Mouse (Mus musculus) heart, embryonic 12.5 days (tissue): ENCODE results near the gene Bid. TPM values are rescaled to one million over a fixed set of nuclear protein-coding genes. Genes with fewer than 3 reads are reported as not detected.
A peak's percentile ranks its signal among the peaks of the same experiment; 100 is the strongest.
"Not testable (repeated sequence)": the region's sequence is repeated elsewhere in the genome, so short reads cannot be mapped to it uniquely, and the experiment has no call there.

Experiments
- ATAC-seq: fragments of 200-750 bp; cut with Nextera tagmentation; 2 replicates; pipeline ENCODE4 v1.8.0; 2017; ENCODE audit warnings: moderate TSS enrichment, moderate library complexity; ENCODE audit not compliant: insufficient number of reproducible peaks, low FRiP score
- H3K27ac ChIP-seq: fragments of 300-500 bp; sonication (generic); 2 replicates; pipeline ENCODE4 v1.5.1; 2016; ENCODE audit warnings: mild to moderate bottlenecking, moderate library complexity; ENCODE audit not compliant: poor library complexity, severe bottlenecking
- H3K27me3 ChIP-seq: fragments of 300-500 bp; sonication (generic); replicated peaks from 2 replicates; pipeline ENCODE4 v1.6.1; 2016; ENCODE audit warnings: mild to moderate bottlenecking, moderate library complexity
- H3K36me3 ChIP-seq: fragments of 300-500 bp; sonication (generic); 2 replicates; pipeline ENCODE4 v1.6.1; 2016; ENCODE audit warnings: mild to moderate bottlenecking, moderate library complexity
- H3K4me1 ChIP-seq: fragments of 300-500 bp; sonication (generic); replicated peaks from 2 replicates; pipeline ENCODE4 v1.6.1; 2016; ENCODE audit warnings: mild to moderate bottlenecking
- H3K4me2 ChIP-seq: fragments of 300-500 bp; sonication (generic); 2 replicates; pipeline ENCODE4 v1.6.1; 2016; ENCODE audit warnings: mild to moderate bottlenecking, moderate library complexity
- H3K4me3 ChIP-seq: fragments of 300-500 bp; sonication (generic); 2 replicates; pipeline ENCODE4 v1.5.1; 2016; ENCODE audit warnings: mild to moderate bottlenecking
- H3K9ac ChIP-seq: fragments of 300-500 bp; sonication (generic); 2 replicates; pipeline ENCODE4 v1.6.1; 2016; ENCODE audit warnings: mild to moderate bottlenecking, moderate library complexity
- H3K9me3 ChIP-seq: fragments of 300-500 bp; sonication (generic); replicated peaks from 2 replicates; pipeline ENCODE4 v1.6.1; 2016; ENCODE audit warnings: mild to moderate bottlenecking, moderate library complexity
- WGBS: fragments of 180-500 bp; shearing (Covaris S2); methylation state at CpG from one replicate; pipeline ENCODE4 v1.1.7; 2016; 5-methylcytosine and 5-hydroxymethylcytosine counted together
- polyA plus RNA-seq: library from polyadenylated mRNA; unstranded; fragments of >200 nt; fragmentation: Nextera tagmentation; extraction: Ambion mirVana; gene quantifications from 2 replicates; pipeline ENCODE4 v1.2.1, GENCODE M21; 2016

Gene Bid
- polyA plus RNA-seq, 1 experiment from 2014 or later = 10.3 TPM

DNA sequence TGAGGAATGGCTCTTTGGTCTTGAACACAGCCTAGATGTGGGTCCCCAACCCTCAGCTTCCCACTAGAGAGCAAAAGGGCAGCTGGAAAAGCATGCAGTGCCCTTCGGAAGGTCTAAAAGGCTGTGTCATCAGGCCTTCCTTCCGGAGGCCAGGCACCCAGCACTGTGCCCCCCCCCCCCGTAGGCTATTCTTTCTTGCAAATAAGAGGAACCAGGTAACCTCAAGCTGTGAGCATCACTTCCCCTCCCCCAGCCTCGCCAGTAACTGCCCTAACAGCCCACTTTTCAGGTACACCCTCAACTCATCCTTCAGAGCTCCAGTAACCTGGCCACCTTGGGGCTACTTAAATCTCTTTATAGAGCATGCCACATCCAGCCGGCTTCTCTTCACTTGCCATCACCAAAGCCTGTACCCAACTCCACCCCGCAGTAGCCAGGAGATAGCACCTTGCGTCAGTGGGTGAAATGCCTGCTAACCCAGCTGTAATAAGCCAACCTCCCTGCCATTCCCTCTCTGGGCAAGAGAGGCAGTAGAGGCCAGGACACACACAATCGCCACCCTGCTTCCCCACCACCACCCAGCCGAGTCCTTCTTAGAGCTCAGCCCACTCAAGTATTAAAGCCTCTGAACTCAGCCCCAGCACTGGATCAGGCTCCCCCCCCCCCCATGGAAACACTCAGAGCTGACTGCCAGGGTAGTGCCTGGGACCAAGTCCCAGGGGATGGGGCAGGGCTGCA is 1.6 kb downstream of the Bid start:
- Histone ChIP-seq H3K27ac (no peak overlapping the region), H3K4me2 (0 out of 2 replicates have a peak overlapping the region, but pooled peaks have one; percentile 9), H3K27me3 (no peaks in the 10 kb centered on the region), H3K4me3 (no peak overlapping the region), H3K4me1 (peaks cover 29% of the 10 kb centered on the region), H3K9me3 (no peaks in the 10 kb centered on the region), H3K9ac (no peak overlapping the region), H3K36me3 (no peaks in the 10 kb centered on the region)
- WGBS = 39% methylated on average over 9 of the region's 9 CpGs
- no peak for ATAC-seq

GRCm38 (mm10) chr6:120914533-120914910 is 2.1 kb downstream of the Bid start:
- Histone ChIP-seq H3K4me2 (no peak overlapping the region), H3K9ac (no peak overlapping the region), H3K36me3 (no peaks in the 10 kb centered on the region), H3K27me3 (no peaks in the 10 kb centered on the region), H3K4me1 (peaks cover 29% of the 10 kb centered on the region), H3K9me3 (no peaks in the 10 kb centered on the region), H3K4me3 (no peak overlapping the region), H3K27ac (no peak overlapping the region)
- ATAC-seq = no peak
- WGBS = 68% methylated on average over 4 of the region's 4 CpGs

DNA sequence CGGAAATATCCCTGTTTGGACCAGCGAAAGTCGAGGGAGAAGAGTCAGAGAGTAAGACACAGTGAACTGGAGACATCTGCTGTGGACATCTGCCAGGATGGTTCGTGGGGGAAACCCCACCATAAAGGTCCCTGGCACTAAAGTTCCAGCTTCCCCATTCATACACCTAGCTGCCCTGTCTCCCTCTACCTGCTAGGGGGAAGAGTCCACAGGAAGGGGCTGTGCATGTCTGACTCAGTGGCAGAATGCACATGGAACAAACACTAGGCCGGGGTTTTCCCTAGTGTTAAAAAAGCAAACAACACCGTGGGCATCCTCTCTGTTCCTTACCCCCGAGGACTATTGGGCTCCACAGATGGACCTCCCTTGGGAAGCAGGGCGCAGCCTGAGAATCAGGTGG is 2.9 kb downstream of the Bid start:
- H3K36me3 ChIP-seq = no peaks in the 10 kb centered on the region
- no peak overlapping the region for H3K4me2 ChIP-seq
- ATAC-seq = no peak
- no peaks in the 10 kb centered on the region for H3K9me3 ChIP-seq
- no peak overlapping the region for H3K9ac ChIP-seq
- H3K4me1 ChIP-seq = peaks cover 29% of the 10 kb centered on the region
- H3K4me3 ChIP-seq = no peak overlapping the region
- H3K27me3 ChIP-seq = no peaks in the 10 kb centered on the region
- no peak overlapping the region for H3K27ac ChIP-seq
- WGBS = 83% methylated on average over 8 of the region's 8 CpGs

DNA sequence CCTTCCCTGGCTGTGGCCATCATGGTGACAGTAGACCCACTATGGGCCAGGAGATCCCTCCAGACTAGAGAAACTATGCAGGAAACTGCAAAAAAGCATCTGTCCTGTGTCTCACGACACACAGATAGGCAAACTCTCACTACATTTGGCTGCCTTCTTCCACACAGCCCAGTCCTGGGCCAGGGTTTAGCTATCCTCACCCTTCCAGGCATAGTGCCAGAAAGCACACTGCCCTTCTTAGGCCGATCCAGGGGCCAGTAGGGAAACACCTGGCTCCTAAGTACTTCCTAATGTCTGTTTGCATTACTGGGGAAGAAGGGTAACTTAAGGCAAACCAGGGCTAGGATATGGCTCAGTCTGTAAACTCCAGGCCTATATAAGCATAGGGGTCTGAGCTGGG is 3.7 kb downstream of the Bid start:
- 36% methylated on average over 2 of the region's 2 CpGs for WGBS
- no peak overlapping the region for H3K9ac ChIP-seq
- no peaks in the 10 kb centered on the region for H3K9me3 ChIP-seq
- H3K4me2 ChIP-seq = no peak overlapping the region
- H3K4me3 ChIP-seq = no peak overlapping the region
- H3K36me3 ChIP-seq = no peaks in the 10 kb centered on the region
- peaks cover 29% of the 10 kb centered on the region for H3K4me1 ChIP-seq
- no peaks in the 10 kb centered on the region for H3K27me3 ChIP-seq
- ATAC-seq = no peak
- H3K27ac ChIP-seq = no peak overlapping the region

GRCm38 (mm10) chr6:120911213-120912007 is 5.2 kb downstream of the Bid start:
- Histone ChIP-seq H3K27me3 (no peaks in the 10 kb centered on the region), H3K36me3 (no peaks in the 10 kb centered on the region), H3K9ac (no peak overlapping the region), H3K9me3 (no peaks in the 10 kb centered on the region), H3K4me2 (no peak overlapping the region), H3K4me1 (peaks cover 29% of the 10 kb centered on the region), H3K27ac (no peak overlapping the region), H3K4me3 (no peak overlapping the region)
- ATAC-seq = no peak
- WGBS = 70% methylated on average over 13 of the region's 13 CpGs

DNA sequence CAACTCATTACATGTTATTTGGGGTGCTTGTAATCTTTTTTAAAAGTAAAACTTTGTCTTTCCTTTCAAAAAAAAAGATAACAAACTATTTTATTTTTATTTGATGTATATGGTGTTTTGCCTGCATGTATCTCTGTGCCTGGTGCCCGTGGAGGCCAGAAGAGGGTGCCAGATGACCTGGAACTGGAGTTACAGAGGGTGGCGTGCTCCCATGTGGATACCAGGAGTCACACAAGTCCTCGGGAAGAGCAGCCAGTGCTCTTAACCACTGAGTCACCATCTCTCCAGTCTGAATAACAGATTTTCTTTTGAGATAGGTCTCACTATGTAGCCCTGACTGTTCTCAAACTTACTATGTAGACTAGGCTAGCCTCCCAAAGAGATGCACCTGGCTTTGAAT is 7.2 kb downstream of the Bid start:
- Histone ChIP-seq H3K27ac (no peak overlapping the region), H3K27me3 (no peaks in the 10 kb centered on the region), H3K4me3 (no peak overlapping the region), H3K9me3 (no peaks in the 10 kb centered on the region), H3K4me2 (no peak overlapping the region), H3K4me1 (peaks cover 18% of the 10 kb centered on the region), H3K9ac (no peak overlapping the region), H3K36me3 (no peaks in the 10 kb centered on the region)
- WGBS = 77% methylated on average over 3 of the region's 3 CpGs
- no peak for ATAC-seq

GRCm38 (mm10) chr6:120907876-120908597 is 8.6 kb downstream of the Bid start:
- H3K9me3 ChIP-seq, H3K4me3 ChIP-seq, H3K36me3 ChIP-seq, ATAC-seq, H3K27me3 ChIP-seq, H3K9ac ChIP-seq, H3K4me2 ChIP-seq, H3K27ac ChIP-seq: not testable (repeated sequence)
- WGBS = 88% methylated on average over 10 of the region's 10 CpGs
- peaks cover 15% of the 10 kb centered on the region for H3K4me1 ChIP-seq

DNA sequence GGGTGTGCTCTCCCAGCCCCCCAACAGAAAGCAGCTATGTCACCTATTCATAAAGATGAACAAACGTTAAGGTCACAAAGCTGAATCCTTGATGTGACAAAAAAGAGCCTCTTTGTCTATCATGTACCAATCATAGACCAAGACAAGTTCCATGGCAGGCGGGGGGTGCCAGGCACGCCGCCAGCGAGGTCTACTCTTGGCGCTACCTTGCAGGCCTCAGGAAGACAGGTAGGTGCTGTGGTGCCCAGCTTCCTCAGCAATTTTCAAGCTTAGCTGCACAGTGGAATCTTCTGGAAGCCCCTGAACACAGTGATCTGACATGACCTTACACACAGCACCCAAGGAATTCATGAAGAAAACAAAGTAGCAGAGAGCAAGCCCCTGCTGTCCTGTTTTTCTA is 10.1 kb downstream of the Bid start:
- no peaks in the 10 kb centered on the region for H3K27me3 ChIP-seq
- H3K4me1 ChIP-seq = peaks cover 4% of the 10 kb centered on the region
- ATAC-seq = no peak
- no peaks in the 10 kb centered on the region for H3K9me3 ChIP-seq
- no peak overlapping the region for H3K4me2 ChIP-seq
- 89% methylated on average over 6 of the region's 6 CpGs for WGBS
- H3K4me3 ChIP-seq = no peak overlapping the region
- no peaks in the 10 kb centered on the region for H3K36me3 ChIP-seq
- no peak overlapping the region for H3K27ac ChIP-seq
- H3K9ac ChIP-seq = no peak overlapping the region

DNA sequence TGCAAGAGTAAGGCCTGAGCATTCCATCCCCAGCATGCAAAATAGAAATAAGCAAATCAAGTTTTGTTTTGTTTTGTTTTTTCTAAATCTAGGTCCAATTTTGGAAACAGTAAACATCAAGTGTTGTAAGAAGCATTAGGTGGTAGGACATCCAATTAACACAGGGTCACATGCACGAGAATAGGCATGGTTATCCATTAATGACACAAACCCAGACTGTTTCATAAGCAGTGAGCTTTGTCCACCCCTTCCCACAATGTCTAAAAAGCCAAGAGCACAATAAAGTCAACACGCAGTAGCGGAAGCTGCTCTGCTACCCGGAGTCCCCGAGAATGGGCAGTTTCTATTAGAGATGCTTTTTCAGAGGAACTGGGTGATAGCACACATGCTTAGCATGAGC is 11.5 kb downstream of the Bid start:
- WGBS = 85% methylated on average over 5 of the region's 5 CpGs
- no peak overlapping the region for H3K9ac ChIP-seq
- H3K4me2 ChIP-seq = no peak overlapping the region
- no peak for ATAC-seq
- no peaks in the 10 kb centered on the region for H3K4me1 ChIP-seq
- H3K9me3 ChIP-seq = no peaks in the 10 kb centered on the region
- H3K27me3 ChIP-seq = no peaks in the 10 kb centered on the region
- no peak overlapping the region for H3K27ac ChIP-seq
- no peaks in the 10 kb centered on the region for H3K36me3 ChIP-seq
- no peak overlapping the region for H3K4me3 ChIP-seq

- Histone ChIP-seq H3K27ac (no peak overlapping the region), H3K4me2 (no peak overlapping the region), H3K4me1 (no peaks in the 10 kb centered on the region), H3K4me3 (no peak overlapping the region), H3K27me3 (no peaks in the 10 kb centered on the region), H3K9ac (no peak overlapping the region), H3K9me3 (no peaks in the 10 kb centered on the region), H3K36me3 (no peaks in the 10 kb centered on the region)
- ATAC-seq = no peak
- 88% methylated on average over 11 of the region's 11 CpGs for WGBS
Observed at GRCm38 (mm10) chr6:120903961-120904360, 12.7 kb downstream of the Bid start.

DNA sequence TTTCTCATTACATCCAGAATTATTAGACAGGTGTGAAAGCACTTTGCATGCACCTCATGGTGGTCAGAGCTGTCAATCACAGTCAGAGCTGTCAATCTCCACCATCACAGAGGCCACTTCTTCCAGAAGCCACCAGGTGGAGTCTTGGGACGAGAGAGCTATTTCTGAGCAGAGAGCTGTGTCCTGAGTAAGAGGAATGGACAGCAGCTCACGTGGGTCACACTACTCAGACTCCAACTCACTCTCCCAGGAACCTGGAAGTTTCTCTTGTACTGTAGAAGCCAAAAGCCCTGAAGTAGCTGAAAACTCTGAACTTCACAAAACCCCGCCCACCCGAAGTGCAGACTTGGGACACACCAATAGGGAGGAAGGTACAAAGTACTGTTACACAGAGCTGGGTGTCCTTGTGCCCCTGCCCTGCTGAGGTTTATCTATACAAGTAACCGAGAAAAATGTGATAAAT is 13.2 kb downstream of the Bid start:
- Histone ChIP-seq H3K27me3 (no peaks in the 10 kb centered on the region), H3K27ac (no peak overlapping the region), H3K9ac (no peak overlapping the region), H3K4me2 (no peak overlapping the region), H3K4me1 (no peaks in the 10 kb centered on the region), H3K9me3 (no peaks in the 10 kb centered on the region), H3K36me3 (no peaks in the 10 kb centered on the region), H3K4me3 (no peak overlapping the region)
- no peak for ATAC-seq
- 37% methylated on average over 5 of the region's 5 CpGs for WGBS
